Mouse (Mus musculus) olfactory bulb, adult 2 months (tissue): Measurements from ENCODE around the gene Hmga1b.

Source experiments
- CTCF ChIP-seq: fragments of 200-500 bp; IDR thresholded peaks from 2 replicates; pipeline ENCODE4 v1.5.1; 2012; ENCODE audit warnings: low read depth, mild to moderate bottlenecking, low read length, moderate library complexity; ENCODE audit not compliant: insufficient read depth
- POLR2A ChIP-seq: fragments of 200-500 bp; IDR thresholded peaks from 2 replicates; pipeline ENCODE4 v1.6.1; 2012; ENCODE audit warnings: mild to moderate bottlenecking, low read depth, low read length, moderate library complexity; ENCODE audit not compliant: insufficient read depth

GRCm38 (mm10) chr11:120775774-120776469, 13.3 kb downstream of the Hmga1b start:
- TF ChIP-seq POLR2A (no peak), CTCF (peak; percentile 100)
